Mouse (Mus musculus) C2C12 (cell line): ENCODE measurements around the gene Hipk4. TPM values are rescaled to one million over a fixed set of nuclear protein-coding genes. Genes with fewer than 3 reads are reported as not detected.

Experiments used
- H3K27me3 ChIP-seq: one replicate; pipeline ENCODE4 v1.6.1; 2011; ENCODE audit not compliant: control insufficient read depth, insufficient read depth, insufficient read length
- H3K36me3 ChIP-seq: one replicate; pipeline ENCODE4 v1.6.1; 2011; ENCODE audit not compliant: control insufficient read depth, insufficient read depth
- H3K4me3 ChIP-seq: one replicate; pipeline ENCODE4 v1.5.1; 2011; ENCODE audit warnings: mild to moderate bottlenecking, control low read depth; ENCODE audit not compliant: poor library complexity, insufficient read depth, severe bottlenecking
- H3K79me2 ChIP-seq: one replicate; pipeline ENCODE4 v1.6.1; 2011; ENCODE audit not compliant: control insufficient read depth, insufficient read depth
- H3K79me3 ChIP-seq: one replicate; pipeline ENCODE4 v1.6.1; 2011; ENCODE audit warnings: low read depth, control low read depth
- H3ac ChIP-seq: one replicate; pipeline ENCODE3; 2011; ENCODE audit warnings: low read depth; ENCODE audit not compliant: control insufficient read depth, insufficient read length
- CEBPB ChIP-seq: IDR thresholded peaks from one replicate; pipeline ENCODE4 v1.6.1; 2011; ENCODE audit warnings: low read depth, mild to moderate bottlenecking, control low read depth, moderate library complexity
- CTCF ChIP-seq: IDR thresholded peaks from one replicate; pipeline ENCODE4 v1.5.1; 2011; ENCODE audit not compliant: control insufficient read depth, insufficient read depth, insufficient read length
- FOSL1 ChIP-seq: IDR thresholded peaks from one replicate; pipeline ENCODE4 v1.8.0; 2011; ENCODE audit warnings: mild to moderate bottlenecking, low read length; ENCODE audit not compliant: poor library complexity, insufficient read depth, severe bottlenecking
- MAX ChIP-seq: IDR thresholded peaks from one replicate; pipeline ENCODE4 v1.6.1; 2011; ENCODE audit warnings: mild to moderate bottlenecking, control low read depth
- MYOD1 ChIP-seq: IDR thresholded peaks from one replicate; pipeline ENCODE4 v1.6.1; 2011; ENCODE audit warnings: low read depth; ENCODE audit not compliant: control insufficient read depth, insufficient read length
- MYOG ChIP-seq: IDR thresholded peaks from one replicate; pipeline ENCODE4 v1.6.1; 2011; ENCODE audit not compliant: control insufficient read depth, insufficient read length; ENCODE audit errors: extremely low read depth
- USF1 ChIP-seq: IDR thresholded peaks from one replicate; pipeline ENCODE4 v1.6.1; 2011; ENCODE audit warnings: low read depth, mild to moderate bottlenecking, control low read depth, moderate library complexity
- polyA plus RNA-seq: library from polyadenylated mRNA; unstranded; fragments of >200 nt; fragmentation: generic; extraction: Trizol; gene quantifications from one replicate; pipeline ENCODE4 v1.2.1, GENCODE M21; 2012; ENCODE audit warnings: missing spikeins

Gene Hipk4
- polyA plus RNA-seq, 1 experiment = 0.70 TPM

DNA sequence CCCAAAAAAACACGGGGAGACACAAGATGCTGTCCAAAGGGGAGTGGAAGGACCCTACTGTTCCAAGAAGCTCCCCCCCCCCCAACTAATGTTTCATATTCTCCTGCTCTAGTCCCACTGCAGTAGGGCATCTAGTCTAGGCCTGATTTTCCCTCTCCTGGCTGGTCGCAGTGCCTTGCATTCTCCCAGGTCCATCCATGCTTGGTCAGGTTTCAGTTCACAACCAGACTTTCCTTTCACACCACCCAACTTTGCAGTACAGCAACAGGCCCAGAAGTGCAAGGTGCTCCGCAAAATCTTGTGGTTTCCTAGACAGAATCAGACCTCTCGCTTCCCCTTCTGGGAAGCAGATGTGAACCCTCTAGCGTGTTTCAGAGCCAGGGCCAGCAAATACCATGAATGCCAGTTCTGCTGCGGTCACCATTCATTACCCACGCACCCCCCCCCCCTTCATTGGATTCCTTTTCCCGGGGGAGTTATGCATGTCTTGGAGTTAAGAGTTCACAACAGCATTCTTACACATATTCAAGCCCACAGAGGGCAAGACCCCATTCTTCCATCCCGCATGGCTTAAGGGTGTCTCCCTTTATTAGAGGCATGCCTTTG, 16.2 kb upstream of the Hipk4 start:
- Histone ChIP-seq H3K4me3 (no peak overlapping the region), H3ac (no peak overlapping the region), H3K36me3 (no peaks in the 10 kb centered on the region), H3K27me3 (no peaks in the 10 kb centered on the region), H3K79me3 (peaks cover 2% of the 10 kb centered on the region), H3K79me2 (peaks cover 8% of the 10 kb centered on the region)
- TF ChIP-seq MYOD1 = no peak
- no peak for TF ChIP-seq CTCF
- TF ChIP-seq MYOG = no peak
- TF ChIP-seq CEBPB = no peak
- no peak for TF ChIP-seq FOSL1

DNA sequence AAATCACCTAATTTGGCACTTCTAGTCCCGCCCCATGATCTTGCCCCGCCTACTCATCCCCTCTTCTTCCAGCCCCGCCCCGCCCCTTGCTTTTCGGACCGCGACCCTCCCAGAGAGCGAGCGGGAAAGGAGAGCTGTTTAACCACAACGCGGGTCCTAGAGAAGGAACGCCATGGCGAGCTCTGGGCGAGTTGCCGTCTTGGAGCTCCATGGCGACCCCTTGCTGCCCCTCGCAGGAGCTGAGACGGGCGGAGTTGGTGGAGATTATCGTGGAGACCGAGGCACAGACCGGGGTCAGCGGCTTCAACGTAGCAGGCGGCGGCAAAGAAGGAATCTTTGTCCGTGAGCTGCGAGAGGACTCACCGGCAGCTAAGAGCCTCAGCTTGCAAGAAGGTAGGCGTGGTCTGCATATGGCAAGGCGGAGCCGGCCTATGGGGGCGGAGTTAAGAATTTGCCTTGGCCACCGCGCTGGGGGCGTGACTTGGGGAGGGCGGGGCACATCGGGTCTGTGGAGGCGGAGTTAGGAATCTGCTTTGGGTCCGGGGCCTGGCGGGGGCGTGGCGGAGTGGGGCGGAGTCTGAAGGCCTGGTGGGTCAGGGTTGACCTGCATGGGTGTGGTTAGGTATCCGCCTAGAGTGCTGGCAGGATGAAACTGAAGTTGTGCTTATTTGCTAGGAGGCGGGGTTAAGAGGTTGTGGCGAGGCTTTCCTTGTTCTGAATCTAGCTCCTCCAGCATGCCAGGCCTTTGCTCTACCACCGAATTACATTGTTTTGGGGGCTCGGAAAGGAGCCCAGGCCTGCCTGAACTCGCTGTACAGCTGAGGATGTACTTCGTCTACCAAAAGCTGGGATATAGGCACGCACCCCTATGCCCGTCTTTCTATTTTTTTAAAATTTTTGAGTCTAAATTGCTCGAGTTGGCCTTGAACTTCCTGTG, 15.1 kb upstream of the Hipk4 start:
- TF ChIP-seq CEBPB (no peak), CTCF (no peak), MAX (no peak), MYOD1 (no peak), FOSL1 (no peak), MYOG (no peak), USF1 (no peak)
- peak overlapping the region; percentile 77 for H3ac ChIP-seq
- peaks cover 8% of the 10 kb centered on the region for H3K79me2 ChIP-seq

GRCm38 (mm10) chr7:27508648-27509005, 14.4 kb upstream of the Hipk4 start:
- TF ChIP-seq MAX (no peak), CTCF (peak; percentile 62)
- peak overlapping the region; percentile 24 for H3K4me3 ChIP-seq
- no peaks in the 10 kb centered on the region for H3K36me3 ChIP-seq
- no peaks in the 10 kb centered on the region for H3K27me3 ChIP-seq
- peaks cover 2% of the 10 kb centered on the region for H3K79me3 ChIP-seq
- H3K79me2 ChIP-seq = peaks cover 8% of the 10 kb centered on the region
- no peak overlapping the region for H3ac ChIP-seq

More for the DNA sequence above, 15.1 kb upstream of the Hipk4 start:
- Histone ChIP-seq H3K79me3 (peaks cover 2% of the 10 kb centered on the region), H3K36me3 (no peaks in the 10 kb centered on the region), H3K4me3 (peak overlapping the region; percentile 31), H3K27me3 (no peaks in the 10 kb centered on the region)

DNA sequence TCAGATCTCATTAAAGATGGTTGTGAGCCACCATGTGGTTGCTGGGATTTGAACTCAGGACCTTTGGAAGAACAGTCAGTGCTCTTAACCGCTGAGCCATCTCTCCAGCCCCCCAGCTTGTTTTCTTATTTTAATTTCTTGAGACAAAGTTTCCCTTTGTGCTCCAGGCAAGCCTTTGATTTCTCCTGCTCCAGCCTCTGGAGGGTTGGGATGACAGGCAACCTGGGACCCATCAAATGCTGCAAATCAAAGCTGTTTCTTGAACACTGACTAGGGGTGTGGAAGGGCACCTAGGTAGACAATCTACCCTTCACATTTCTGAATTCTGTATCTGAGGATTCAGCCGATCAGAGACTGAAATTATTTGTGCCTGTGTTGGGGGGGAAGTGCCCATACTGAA, 12.3 kb upstream of the Hipk4 start:
- no peak overlapping the region for H3ac ChIP-seq

DNA sequence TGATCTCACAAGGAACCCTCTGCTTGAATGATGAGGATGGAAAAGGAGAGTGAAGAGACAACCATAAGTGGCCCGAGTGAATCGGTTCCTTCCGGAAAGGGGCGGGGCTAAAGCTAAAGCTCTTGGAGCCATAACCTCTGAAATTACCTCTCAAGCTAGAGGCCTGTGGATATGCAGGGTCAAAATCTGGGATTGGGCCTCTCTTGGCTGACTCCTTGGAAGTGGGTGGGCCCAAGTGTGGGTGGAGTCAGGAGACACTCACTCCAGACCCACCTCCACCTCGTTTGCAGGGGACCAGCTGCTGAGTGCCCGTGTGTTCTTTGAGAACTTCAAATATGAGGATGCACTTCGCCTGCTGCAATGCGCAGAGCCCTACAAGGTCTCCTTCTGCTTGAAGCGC, 8.1 kb upstream of the Hipk4 start:
- H3K79me3 ChIP-seq = no peaks in the 10 kb centered on the region
- H3K79me2 ChIP-seq = no peaks in the 10 kb centered on the region
- TF ChIP-seq MAX (no peak), CEBPB (no peak), FOSL1 (no peak), MYOG (no peak), CTCF (no peak), MYOD1 (no peak), USF1 (no peak)
- H3K36me3 ChIP-seq = no peaks in the 10 kb centered on the region
- no peak overlapping the region for H3K4me3 ChIP-seq
- H3K27me3 ChIP-seq = no peaks in the 10 kb centered on the region
- H3ac ChIP-seq = no peak overlapping the region

More for the DNA sequence above, 12.3 kb upstream of the Hipk4 start:
- Histone ChIP-seq H3K4me3 (no peak overlapping the region), H3K79me2 (peaks cover 8% of the 10 kb centered on the region), H3K79me3 (peaks cover 2% of the 10 kb centered on the region), H3K27me3 (no peaks in the 10 kb centered on the region), H3K36me3 (no peaks in the 10 kb centered on the region)
- TF ChIP-seq USF1 = no peak

- H3K4me3 ChIP-seq = no peak overlapping the region
- no peaks in the 10 kb centered on the region for H3K27me3 ChIP-seq
- no peak overlapping the region for H3ac ChIP-seq
- H3K79me3 ChIP-seq = no peaks in the 10 kb centered on the region
- no peaks in the 10 kb centered on the region for H3K36me3 ChIP-seq
- no peak for TF ChIP-seq USF1
- no peak for TF ChIP-seq MYOG
- TF ChIP-seq FOSL1 = no peak
- TF ChIP-seq CTCF = no peak
- no peak for TF ChIP-seq CEBPB
- TF ChIP-seq MAX = no peak
- no peak for TF ChIP-seq MYOD1
- H3K79me2 ChIP-seq = no peaks in the 10 kb centered on the region
Measured at GRCm38 (mm10) chr7:27518314-27518713, 4.8 kb upstream of the Hipk4 start.
